Mouse (Mus musculus) lung, adult 18-20 months (tissue): ENCODE measurements at regions not wholly inside any gene's neighbourhood (a gene's known extent, or its start where the extent isn't known, plus 50 kb on each side); places are given as distances from the start of the nearest gene placed in this dataset.

Experiments used
- DNase-seq, 2 experiments: peaks; one replicate each; pipeline ENCODE4 v3.0.0; 2022; ENCODE audit warnings: mixed read lengths in 2 of 2

GRCm38 (mm10) chr15:52095629-52096190 lies 1789.0 kb upstream of the Gm7489 start:
- DNase-seq: no peak

DNA sequence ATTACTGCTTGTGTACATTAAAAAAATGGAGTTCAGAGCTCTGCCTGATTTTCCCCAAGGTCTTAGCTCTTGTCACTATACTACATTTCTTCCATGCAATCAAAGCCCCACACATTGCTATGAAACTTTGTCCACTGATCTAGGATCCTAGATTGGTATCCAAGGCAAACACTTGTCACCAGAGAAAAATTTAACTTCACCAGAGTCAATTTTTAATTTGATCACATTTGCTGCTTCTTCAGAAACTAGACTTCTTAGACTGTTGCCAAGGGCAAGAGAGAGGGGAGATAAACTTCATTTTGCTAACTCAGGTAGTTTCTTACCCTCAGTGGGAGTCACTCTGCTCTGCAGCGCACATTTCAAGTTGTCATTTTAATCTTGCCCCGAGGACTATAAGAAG lies 1775.9 kb upstream of the Gm7489 start:
- no peak for DNase-seq

DNA sequence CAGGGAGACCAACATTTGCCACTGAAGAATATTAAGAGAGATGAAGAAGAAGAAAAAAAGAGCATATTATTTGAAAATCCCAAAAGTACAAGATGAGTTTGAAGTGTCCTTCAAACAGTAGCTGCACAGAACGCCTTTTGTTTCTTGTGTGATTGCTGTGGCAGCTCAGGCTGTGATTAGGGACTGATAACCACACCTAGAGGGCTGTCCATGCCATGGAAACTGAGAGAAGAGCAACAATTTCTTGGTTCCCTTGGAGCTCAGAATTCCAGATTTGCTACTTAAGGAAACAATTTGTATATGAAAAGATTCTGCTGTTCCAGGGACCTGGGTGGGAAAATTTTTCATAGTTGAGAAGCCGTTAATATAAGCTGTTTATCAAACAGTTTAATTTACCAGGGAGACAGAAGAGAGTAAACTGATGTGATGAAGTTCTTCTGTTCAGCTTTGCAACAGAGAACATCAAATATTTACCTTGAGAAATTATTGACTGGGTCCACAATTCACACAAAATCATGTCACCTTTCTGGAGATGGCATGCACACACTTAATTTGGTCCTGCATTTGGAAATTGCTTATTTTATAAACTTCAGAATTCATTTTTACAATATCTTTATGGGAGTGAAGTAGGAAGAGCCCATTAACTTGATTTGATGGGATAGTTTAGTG lies 1770.2 kb upstream of the Gm7489 start:
- DNase-seq: no peak

GRCm38 (mm10) chr15:52136693-52137092 lies 1748.0 kb upstream of the Gm7489 start:
- DNase-seq: no peak

DNA sequence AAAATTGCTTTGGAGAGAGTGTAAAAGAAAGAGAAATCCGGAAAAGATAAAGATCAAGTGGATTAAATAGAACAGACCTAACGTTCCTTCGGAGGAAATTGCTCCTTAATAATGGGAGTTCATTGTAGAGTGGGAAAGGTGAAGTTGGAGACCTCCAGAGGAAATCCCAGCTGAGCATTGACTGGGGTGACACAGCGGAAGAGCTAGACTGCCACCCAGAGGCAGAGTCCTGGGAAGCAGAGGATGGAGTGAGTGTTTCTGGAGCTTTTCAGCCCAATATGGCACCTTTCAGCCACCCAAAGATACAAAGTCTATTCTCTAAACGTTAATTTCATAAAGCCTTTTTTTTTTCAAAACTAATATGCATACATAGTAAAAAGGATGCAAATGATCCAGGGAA lies 1731.3 kb upstream of the Gm7489 start:
- DNase-seq: no peak

DNA sequence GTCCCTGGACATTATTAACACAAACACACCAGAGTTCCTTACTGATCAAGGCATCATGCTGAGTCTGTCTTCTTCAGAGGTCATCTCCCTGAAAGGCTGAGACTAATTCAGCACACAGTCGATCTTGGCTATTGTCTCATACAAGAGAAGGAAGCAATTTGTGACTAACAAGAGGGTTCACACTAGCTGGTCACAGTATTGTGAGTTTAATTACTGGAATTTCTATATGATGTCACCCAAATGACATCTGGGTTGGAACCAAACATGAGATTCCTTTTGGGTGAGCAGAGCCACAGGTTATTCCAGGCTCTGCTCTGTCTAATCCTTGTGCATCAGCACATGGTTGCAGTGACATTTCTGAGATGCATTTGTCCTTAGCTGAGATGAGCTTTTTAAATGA lies 1728.9 kb upstream of the Gm7489 start:
- no peak for DNase-seq

- DNase-seq: no peak
Observed at GRCm38 (mm10) chr15:52156779-52157178, 1727.9 kb upstream of the Gm7489 start.

GRCm38 (mm10) chr15:52160181-52161088 lies 1724.3 kb upstream of the Gm7489 start:
- peak; percentile 46 to 67 for DNase-seq

DNA sequence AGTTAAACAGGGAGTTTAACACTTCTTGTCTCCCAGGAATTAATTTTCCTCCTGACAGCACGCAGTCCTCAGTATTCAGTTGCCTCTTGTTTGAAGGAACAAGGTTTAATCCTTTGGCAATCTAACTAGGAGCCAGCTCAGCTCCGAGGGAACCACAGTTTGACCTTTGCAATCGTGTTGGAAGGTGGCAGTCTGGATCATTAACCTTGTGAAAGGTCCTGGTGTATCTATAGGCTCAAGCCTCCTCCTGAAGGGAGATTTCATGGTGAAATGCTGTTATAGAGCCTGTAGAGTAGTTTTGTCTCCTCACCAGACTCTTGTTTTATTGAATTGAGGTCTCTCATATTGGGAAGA lies 1723.6 kb upstream of the Gm7489 start:
- no peak for DNase-seq

DNA sequence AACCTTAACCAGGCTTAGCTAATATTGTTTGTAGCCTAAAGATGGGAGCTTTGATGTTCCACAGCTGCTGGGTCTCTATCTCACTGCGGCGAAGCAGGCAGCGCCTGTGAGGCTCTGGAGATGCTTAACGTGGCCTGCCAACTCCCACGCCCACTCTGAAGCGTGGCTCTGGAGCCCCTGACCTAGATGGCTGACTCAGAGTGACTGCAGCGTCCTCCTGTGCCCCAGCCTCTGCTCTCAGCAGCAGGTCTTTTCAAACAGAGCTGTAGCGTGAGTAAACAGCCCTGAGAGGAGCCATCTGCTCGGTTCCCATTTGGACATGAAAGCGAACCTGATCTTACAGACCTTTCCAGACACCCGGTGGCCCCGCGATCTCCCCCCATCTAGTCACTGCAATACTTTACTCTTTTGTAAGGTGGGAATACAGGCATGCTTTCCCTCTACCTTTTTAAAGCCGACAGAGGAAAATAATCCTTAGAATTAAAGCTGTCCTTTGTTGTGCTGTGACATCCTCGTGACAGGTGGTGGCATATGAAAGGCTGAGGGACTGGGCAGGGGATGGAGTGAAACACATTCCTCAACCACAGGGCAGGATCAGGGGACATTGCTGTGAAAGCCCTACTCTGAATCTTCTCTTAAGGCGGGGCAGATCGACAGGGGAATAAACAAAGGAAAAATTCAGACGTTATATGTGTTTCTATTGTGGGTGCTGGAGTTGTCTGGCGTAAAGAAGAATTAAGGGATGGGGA lies 1723.0 kb upstream of the Gm7489 start:
- peak in 1 of 2 experiments; percentile 5 for DNase-seq

DNA sequence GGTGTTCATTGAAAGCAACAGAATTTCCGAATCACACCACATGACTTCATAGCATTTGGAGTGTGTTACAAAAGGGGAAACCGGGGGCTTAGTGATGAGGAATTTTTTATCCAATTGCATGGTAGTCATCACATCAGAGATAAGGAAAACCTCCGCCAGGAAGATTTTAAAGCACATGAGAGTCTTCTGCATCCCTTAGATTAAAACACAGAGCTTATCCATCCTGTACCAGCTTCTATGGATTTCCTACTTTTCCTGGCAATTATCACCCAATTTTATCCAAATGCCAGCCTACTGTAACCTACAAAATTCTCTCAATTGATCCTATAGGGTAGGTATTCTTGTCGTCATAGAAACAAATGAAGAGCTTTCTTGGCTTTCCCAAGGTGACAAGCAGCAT lies 1718.6 kb upstream of the Gm7489 start:
- no peak for DNase-seq

- no peak for DNase-seq
Observed at GRCm38 (mm10) chr15:52166595-52167443, 1717.9 kb upstream of the Gm7489 start.

GRCm38 (mm10) chr15:52167811-52168210 lies 1716.9 kb upstream of the Gm7489 start:
- DNase-seq: no peak

- DNase-seq: no peak
Observed at GRCm38 (mm10) chr15:52176951-52177350, 1707.8 kb upstream of the Gm7489 start.

- DNase-seq: no peak
Observed at GRCm38 (mm10) chr15:52178668-52179067, 1706.0 kb upstream of the Gm7489 start.

- DNase-seq: no peak
Observed at GRCm38 (mm10) chr15:52179379-52179778, 1705.3 kb upstream of the Gm7489 start.

DNA sequence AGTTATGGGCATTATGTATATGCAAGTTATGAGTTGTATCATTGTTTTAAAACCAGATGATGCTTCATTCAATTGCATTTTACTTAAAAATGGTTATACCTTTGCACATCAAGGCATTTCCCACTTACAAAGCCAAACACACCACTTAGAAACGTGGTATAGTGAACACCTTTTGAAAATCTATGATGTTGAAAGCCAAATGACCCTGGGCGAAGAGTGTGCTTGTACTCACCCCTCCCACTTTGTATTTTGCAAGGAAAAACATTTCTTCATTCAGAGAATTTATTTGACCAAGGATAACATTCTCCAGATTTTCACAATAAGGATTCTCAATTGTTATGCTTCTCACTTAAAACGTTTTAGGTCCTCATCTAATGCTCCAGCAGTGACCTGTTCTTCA lies 1693.5 kb upstream of the Gm7489 start:
- no peak for DNase-seq

DNA sequence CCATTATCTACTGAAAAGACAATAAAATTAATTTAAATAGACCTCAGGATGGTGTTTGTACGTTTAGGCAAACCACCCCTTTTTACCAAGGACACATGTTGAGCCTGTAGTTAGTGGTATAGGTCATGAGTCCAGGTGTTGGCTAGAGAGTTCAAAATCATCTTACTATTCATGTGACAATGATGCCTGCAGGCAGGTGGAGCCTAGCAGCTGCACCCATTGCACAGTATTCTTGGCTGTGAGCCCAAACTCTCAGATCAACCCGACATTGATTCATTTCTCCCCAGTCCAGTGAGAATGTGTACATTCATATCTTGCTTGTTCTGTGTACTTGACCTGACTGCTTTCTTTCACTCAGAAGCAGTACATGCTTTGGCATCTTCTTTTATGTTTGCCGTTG lies 1677.4 kb upstream of the Gm7489 start:
- DNase-seq: no peak

DNA sequence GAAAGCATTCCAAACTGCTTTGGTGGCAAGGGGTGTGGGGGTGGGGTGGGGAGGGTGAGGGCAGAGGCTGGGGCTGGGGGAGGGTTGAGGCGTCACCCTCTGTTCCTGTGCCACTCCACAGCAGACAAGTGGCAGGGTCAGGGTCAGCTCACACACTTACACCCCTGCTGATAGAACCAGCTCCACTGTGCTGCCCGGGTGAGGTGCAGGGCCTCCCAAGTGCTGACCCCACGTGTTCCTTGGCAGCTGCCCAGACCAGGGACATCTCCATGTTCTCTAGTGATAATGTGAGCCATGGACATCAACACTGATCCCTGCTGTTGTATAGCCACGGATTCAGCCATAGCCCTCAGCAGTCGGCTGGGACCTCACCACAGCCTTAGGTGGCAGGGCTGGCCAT lies 1652.3 kb upstream of the Gm7489 start:
- no peak for DNase-seq

- DNase-seq: peak in 1 of 2 experiments; percentile 4
Observed at GRCm38 (mm10) chr15:52236220-52236619, 1648.5 kb upstream of the Gm7489 start.

GRCm38 (mm10) chr15:52242890-52243289 lies 1641.8 kb upstream of the Gm7489 start:
- no peak for DNase-seq
